Mouse (Mus musculus): ENCODE results near the gene Rpia. TPM values are rescaled to one million over a fixed set of nuclear protein-coding genes. Genes with fewer than 3 reads are reported as not detected.
"Not testable (repeated sequence)": the region's sequence is repeated elsewhere in the genome, so short reads cannot be mapped to it uniquely, and the experiment has no call there.

Rpia gene
- polyA plus RNA-seq, 1 experiment from 2014 or later = 3.2 TPM

DNA sequence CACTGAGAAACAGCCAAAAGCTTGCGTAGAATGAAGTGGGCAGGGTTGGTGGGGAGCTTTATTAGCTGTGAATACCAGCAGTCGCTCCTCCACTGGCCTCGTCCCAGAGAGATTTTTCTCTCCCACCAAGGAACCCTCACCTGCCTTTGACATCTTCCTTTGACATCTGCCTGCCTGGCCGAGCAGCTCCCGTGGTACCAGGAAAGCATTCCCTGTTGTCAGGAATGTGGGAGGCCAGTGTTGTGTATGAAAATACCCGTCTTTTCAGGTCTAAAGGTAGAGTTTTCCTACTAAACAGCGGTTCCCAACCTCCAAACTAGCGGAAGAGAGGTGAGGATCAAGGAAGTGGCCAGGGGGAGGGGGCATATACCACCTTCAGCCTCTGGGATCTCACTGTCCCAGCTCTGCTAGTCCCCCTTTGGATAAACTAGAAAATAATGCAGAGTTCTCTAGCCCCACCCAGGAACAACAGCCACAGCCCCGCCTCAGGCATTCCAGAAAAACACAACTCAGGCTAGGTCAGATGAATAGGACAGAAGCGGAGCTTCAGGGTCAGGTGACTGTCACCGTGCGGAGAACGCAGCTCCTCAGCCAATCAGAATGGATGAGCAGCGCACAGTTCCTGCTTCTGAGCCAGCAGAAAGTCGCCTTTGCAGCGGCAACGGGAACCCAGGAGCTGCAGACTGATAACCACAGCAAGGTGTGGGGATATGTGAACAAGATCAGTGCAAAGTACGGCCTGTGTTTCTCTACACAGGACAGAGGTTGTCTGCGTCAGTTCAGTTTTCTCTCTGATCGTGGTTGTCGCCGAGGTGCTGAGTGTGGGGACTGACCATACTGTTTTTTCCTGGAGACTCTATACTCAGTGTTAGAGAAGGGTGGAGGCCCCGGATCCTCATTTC, 32.3 kb upstream of the Rpia start:
- peaks cover 5% of the 10 kb centered on the region for H3K4me1 ChIP-seq (ENCODE audit: control insufficient read depth, insufficient read depth, low read length)
- no peaks in the 10 kb centered on the region for H3K36me3 ChIP-seq (ENCODE audit: control insufficient read depth, insufficient read depth, low read length)
- no peaks in the 10 kb centered on the region for H3K9me3 ChIP-seq (ENCODE audit: control insufficient read depth, low read length)
- H3K4me2 ChIP-seq (ENCODE audit: low read length) = peak overlapping the region; percentile 75
- peak overlapping the region; percentile 58 for H3K9ac ChIP-seq (replicated peaks; ENCODE audit: low read length)
- ATAC-seq (ENCODE audit: low FRiP score, low TSS enrichment) = peak; percentile 93
- peak overlapping the region; percentile 39 for H3K4me3 ChIP-seq (replicated peaks; ENCODE audit: low read depth, low read length)
- WGBS = 9% methylated on average over 23 of the region's 23 CpGs
- DNase-seq = peak; percentile 82
- H3K27me3 ChIP-seq (ENCODE audit: control insufficient read depth, insufficient read depth, low read length) = no peaks in the 10 kb centered on the region
- peak overlapping the region; percentile 45 for H3K27ac ChIP-seq (replicated peaks; ENCODE audit: low read depth, low read length)

DNA sequence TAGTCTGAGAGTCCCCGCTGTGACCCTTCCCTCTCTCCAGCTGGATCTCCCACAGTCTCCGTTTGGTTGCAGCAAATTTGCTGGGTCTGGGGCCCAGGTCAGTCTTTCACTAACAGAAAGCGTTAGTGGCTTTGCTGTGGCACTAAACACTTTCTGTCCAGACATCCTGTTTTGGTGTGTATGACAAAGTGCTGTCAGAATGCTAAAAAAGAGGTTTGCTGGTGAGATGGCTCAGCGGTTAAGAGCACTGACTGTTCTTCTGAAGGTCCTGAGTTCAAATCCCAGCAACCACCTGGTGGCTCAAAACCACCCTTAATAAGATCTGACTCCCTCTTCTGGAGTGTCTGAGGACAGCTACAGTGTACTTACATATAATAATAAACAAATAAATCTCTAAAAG, 31.2 kb upstream of the Rpia start:
- not testable (repeated sequence) for H3K4me2 ChIP-seq (ENCODE audit: low read length); H3K27me3 ChIP-seq (ENCODE audit: control insufficient read depth, insufficient read depth, low read length); H3K4me3 ChIP-seq (replicated peaks; ENCODE audit: low read depth, low read length); H3K9ac ChIP-seq (replicated peaks; ENCODE audit: low read length); H3K27ac ChIP-seq (replicated peaks; ENCODE audit: low read depth, low read length); H3K9me3 ChIP-seq (ENCODE audit: control insufficient read depth, low read length); DNase-seq; ATAC-seq (ENCODE audit: low FRiP score, low TSS enrichment); H3K4me1 ChIP-seq (ENCODE audit: control insufficient read depth, insufficient read depth, low read length); H3K36me3 ChIP-seq (ENCODE audit: control insufficient read depth, insufficient read depth, low read length)
- 69% methylated on average over 4 of the region's 4 CpGs for WGBS

DNA sequence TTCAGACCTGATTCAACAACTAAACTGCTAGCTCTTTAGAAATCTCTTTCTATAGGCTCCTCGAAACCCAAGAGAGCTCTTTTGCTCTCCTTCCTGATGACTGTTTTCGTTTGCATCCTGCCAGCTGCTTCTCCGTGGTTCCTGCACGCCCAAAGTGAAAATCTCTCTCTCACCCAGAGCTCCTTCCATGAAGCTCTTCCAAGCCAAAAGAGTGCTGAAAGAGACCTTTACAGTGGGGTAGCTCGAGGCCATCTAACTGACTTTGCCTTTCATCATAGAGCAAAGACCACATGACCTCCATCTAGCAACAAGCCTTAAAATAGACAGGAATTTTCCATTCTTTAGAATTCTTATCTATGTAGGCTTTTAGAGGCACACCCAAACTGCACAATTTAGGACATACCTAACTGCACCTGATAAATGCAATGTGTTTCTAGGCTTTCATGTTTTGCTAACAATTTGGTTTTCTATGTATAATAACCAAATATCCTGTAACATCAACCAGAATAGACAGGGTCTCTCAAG, 30.4 kb upstream of the Rpia start:
- no peaks in the 10 kb centered on the region for H3K27me3 ChIP-seq (ENCODE audit: control insufficient read depth, insufficient read depth, low read length)
- H3K9me3 ChIP-seq (ENCODE audit: control insufficient read depth, low read length) = no peaks in the 10 kb centered on the region
- DNase-seq (no peak), ATAC-seq (ENCODE audit: low FRiP score, low TSS enrichment) (no peak)
- no peak overlapping the region for H3K4me3 ChIP-seq (replicated peaks; ENCODE audit: low read depth, low read length)
- 73% methylated on average over 5 of the region's 5 CpGs for WGBS
- H3K27ac ChIP-seq (replicated peaks; ENCODE audit: low read depth, low read length) = no peak overlapping the region
- no peak overlapping the region for H3K9ac ChIP-seq (replicated peaks; ENCODE audit: low read length)
- H3K4me2 ChIP-seq (ENCODE audit: low read length) = no peak overlapping the region
- peaks cover 5% of the 10 kb centered on the region for H3K4me1 ChIP-seq (ENCODE audit: control insufficient read depth, insufficient read depth, low read length)
- no peaks in the 10 kb centered on the region for H3K36me3 ChIP-seq (ENCODE audit: control insufficient read depth, insufficient read depth, low read length)

DNA sequence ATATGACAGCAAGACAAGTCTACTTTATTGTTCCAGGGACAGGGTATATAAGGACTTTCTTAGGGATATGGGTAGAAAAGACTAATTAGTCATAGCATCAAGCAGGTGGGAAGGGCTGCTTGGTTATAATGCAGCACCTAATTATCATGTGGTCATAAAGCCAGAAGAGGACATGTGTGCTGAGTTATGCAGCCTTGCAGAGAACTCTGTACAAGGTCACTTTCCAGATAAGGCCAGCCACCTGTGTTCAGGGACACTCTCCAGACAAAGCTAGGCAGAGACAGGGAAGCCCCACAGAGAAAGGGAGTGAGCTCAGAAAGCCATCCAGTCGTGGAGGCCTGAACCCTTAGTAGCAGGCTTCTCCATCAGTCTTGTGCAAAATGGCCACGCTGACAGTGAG, 29.5 kb upstream of the Rpia start:
- Histone ChIP-seq H3K9me3 (ENCODE audit: control insufficient read depth, low read length) (no peaks in the 10 kb centered on the region), H3K27me3 (ENCODE audit: control insufficient read depth, insufficient read depth, low read length) (no peaks in the 10 kb centered on the region), H3K4me1 (ENCODE audit: control insufficient read depth, insufficient read depth, low read length) (peaks cover 5% of the 10 kb centered on the region), H3K4me3 (replicated peaks; ENCODE audit: low read depth, low read length) (no peak overlapping the region), H3K9ac (replicated peaks; ENCODE audit: low read length) (no peak overlapping the region), H3K27ac (replicated peaks; ENCODE audit: low read depth, low read length) (no peak overlapping the region), H3K36me3 (ENCODE audit: control insufficient read depth, insufficient read depth, low read length) (no peaks in the 10 kb centered on the region), H3K4me2 (ENCODE audit: low read length) (no peak overlapping the region)
- WGBS = 75% methylated on average over 2 of the region's 2 CpGs
- DNase-seq (no peak), ATAC-seq (ENCODE audit: low FRiP score, low TSS enrichment) (no peak)

DNA sequence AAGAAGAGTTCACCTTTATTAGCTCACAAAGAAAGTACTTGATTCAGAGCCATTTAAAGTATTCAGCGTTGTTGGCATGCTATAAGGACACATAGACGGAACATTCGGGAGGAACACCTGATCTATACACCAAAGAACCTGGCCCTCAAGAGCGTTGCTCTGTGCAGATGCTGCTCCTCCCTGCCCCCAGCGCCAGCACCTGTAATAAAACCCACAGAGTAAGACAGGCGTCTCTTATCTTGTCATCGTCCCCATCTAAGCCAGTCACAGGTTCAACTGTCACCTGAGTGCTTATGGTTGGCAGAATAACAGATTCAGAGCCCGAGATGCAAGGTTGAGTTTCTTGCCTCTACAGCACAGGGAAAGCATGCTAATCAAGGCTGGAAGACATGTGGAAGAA, 23.4 kb upstream of the Rpia start:
- ATAC-seq (ENCODE audit: low FRiP score, low TSS enrichment) (no peak), DNase-seq (no peak)
- no peak overlapping the region for H3K27ac ChIP-seq (replicated peaks; ENCODE audit: low read depth, low read length)
- no peaks in the 10 kb centered on the region for H3K27me3 ChIP-seq (ENCODE audit: control insufficient read depth, insufficient read depth, low read length)
- H3K4me2 ChIP-seq (ENCODE audit: low read length) = no peak overlapping the region
- no peaks in the 10 kb centered on the region for H3K36me3 ChIP-seq (ENCODE audit: control insufficient read depth, insufficient read depth, low read length)
- no peak overlapping the region for H3K4me3 ChIP-seq (replicated peaks; ENCODE audit: low read depth, low read length)
- 87% methylated on average over 8 of the region's 8 CpGs for WGBS
- H3K4me1 ChIP-seq (ENCODE audit: control insufficient read depth, insufficient read depth, low read length) = no peaks in the 10 kb centered on the region
- H3K9ac ChIP-seq (replicated peaks; ENCODE audit: low read length) = no peak overlapping the region
- no peaks in the 10 kb centered on the region for H3K9me3 ChIP-seq (ENCODE audit: control insufficient read depth, low read length)

DNA sequence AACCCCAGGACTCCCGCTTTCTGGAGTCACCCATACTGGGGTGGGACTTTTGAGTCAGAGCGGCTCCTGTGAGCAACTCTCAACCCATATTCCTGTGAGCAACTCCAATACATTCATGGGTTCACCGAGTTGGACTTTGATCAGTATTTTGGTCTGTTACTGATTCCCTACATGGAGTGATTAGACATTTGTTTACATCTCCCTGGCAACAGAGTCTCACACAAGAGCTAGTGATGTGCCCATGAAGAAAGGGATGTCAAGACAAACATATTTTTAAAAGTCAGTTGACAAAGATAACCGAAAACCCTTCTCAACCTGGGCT, 22.6 kb upstream of the Rpia start:
- no peak for DNase-seq
- Histone ChIP-seq H3K4me1 (ENCODE audit: control insufficient read depth, insufficient read depth, low read length) (no peaks in the 10 kb centered on the region), H3K27ac (replicated peaks; ENCODE audit: low read depth, low read length) (no peak overlapping the region), H3K4me3 (replicated peaks; ENCODE audit: low read depth, low read length) (no peak overlapping the region), H3K4me2 (ENCODE audit: low read length) (no peak overlapping the region), H3K9ac (replicated peaks; ENCODE audit: low read length) (no peak overlapping the region), H3K27me3 (ENCODE audit: control insufficient read depth, insufficient read depth, low read length) (no peaks in the 10 kb centered on the region), H3K9me3 (ENCODE audit: control insufficient read depth, low read length) (no peaks in the 10 kb centered on the region), H3K36me3 (ENCODE audit: control insufficient read depth, insufficient read depth, low read length) (no peaks in the 10 kb centered on the region)
- WGBS = 87% methylated on average over 4 of the region's 4 CpGs
- ATAC-seq (ENCODE audit: low FRiP score, low TSS enrichment) = no peak

DNA sequence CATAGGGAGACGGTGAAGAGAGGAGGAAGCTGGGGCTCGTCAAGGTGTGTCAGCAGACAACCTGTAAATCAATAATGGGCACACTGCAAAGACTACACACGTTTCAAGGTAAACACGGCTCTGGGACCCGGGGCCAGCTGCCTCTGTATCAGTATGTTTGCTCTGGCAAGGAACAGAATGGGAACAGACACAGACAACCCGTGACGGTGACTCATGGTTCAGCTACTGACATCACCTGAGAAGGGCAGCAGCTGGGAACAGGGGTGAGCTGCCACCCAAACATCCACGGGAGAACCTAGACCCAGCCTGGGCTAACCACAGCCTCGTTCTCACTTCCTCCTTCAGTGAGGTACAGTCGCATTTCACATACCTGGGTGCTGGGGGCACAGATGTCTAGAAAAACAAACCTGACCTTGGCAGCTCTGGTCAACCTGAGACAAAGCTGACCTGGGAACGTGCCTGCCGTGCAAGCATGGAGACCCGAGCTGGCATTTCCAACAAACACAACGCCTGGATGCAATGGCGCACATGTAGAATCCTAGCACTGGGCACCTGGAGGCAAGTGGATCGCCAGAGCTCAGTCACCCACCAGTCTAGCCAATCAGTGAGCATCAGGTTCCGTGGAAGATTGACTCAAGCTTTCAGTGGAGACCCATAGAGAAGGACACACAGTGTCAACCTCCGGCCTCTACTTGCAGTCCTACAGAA, 22.0 kb upstream of the Rpia start:
- H3K27ac ChIP-seq (replicated peaks; ENCODE audit: low read depth, low read length) = no peak overlapping the region
- ATAC-seq (ENCODE audit: low FRiP score, low TSS enrichment) = no peak; the same call in 1 of the 2 replicates
- DNase-seq = no peak
- H3K4me3 ChIP-seq (replicated peaks; ENCODE audit: low read depth, low read length) = no peak overlapping the region
- H3K4me1 ChIP-seq (ENCODE audit: control insufficient read depth, insufficient read depth, low read length) = no peaks in the 10 kb centered on the region
- H3K27me3 ChIP-seq (ENCODE audit: control insufficient read depth, insufficient read depth, low read length) = no peaks in the 10 kb centered on the region
- H3K36me3 ChIP-seq (ENCODE audit: control insufficient read depth, insufficient read depth, low read length) = no peaks in the 10 kb centered on the region
- H3K9ac ChIP-seq (replicated peaks; ENCODE audit: low read length) = no peak overlapping the region
- H3K9me3 ChIP-seq (ENCODE audit: control insufficient read depth, low read length) = no peaks in the 10 kb centered on the region
- H3K4me2 ChIP-seq (ENCODE audit: low read length) = no peak overlapping the region
- 88% methylated on average over 18 of the region's 18 CpGs for WGBS

DNA sequence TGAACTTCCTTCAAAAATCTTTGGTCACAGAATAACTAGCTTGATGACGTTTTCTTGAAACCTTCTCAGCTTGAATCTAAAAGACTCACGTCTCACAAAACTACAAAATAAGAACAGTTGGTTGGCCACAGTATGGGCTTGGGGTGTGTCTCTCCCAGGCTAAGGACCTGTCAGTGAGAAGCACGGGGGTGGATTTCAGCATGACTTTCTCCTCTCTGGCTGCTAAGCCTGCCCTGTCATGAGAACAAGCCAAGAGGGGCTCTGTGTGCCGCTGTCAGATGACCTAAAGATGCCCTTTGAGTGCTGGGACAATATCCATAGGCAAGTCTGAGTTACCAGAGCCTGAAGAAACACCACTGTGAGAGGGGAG, 20.5 kb upstream of the Rpia start:
- ATAC-seq (ENCODE audit: low FRiP score, low TSS enrichment) = no peak

More for the DNA sequence above, 20.5 kb upstream of the Rpia start:
- 37% methylated on average over 4 of the region's 4 CpGs for WGBS
- no peak overlapping the region for H3K9ac ChIP-seq (replicated peaks; ENCODE audit: low read length)
- H3K27me3 ChIP-seq (ENCODE audit: control insufficient read depth, insufficient read depth, low read length) = no peaks in the 10 kb centered on the region
- no peaks in the 10 kb centered on the region for H3K9me3 ChIP-seq (ENCODE audit: control insufficient read depth, low read length)
- no peak for DNase-seq
- H3K4me2 ChIP-seq (ENCODE audit: low read length) = no peak overlapping the region
- H3K4me1 ChIP-seq (ENCODE audit: control insufficient read depth, insufficient read depth, low read length) = no peaks in the 10 kb centered on the region
- no peaks in the 10 kb centered on the region for H3K36me3 ChIP-seq (ENCODE audit: control insufficient read depth, insufficient read depth, low read length)
- no peak overlapping the region for H3K27ac ChIP-seq (replicated peaks; ENCODE audit: low read depth, low read length)
- no peak overlapping the region for H3K4me3 ChIP-seq (replicated peaks; ENCODE audit: low read depth, low read length)

Data from midbrain, embryonic 14.5 days (tissue).